Mouse (Mus musculus): Measurements from ENCODE around the gene Fbxl7.

DNA sequence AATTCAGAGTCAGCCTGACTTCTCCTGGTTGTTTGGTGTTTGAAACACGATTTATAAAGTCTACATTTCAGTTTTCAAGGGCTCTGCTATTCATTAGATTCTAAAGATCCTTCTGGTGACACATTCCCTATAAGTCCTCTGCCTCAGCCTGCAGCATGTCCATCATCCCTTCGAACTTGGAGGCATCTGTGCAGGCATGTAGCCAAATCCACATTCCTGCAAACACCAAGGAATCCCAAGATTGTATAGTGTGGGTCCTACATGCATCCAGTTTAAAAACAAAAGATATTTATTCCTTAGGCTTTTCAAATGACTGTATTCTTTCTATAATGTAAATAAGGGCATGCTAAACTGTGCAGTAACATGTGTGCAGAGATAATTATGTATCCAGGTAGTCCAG is 190.4 kb downstream of the Fbxl7 start:
- TF ChIP-seq CTCF (IDR thresholded peaks at IDR 0.05; ENCODE audit: low read depth, low read length) (no peak), TAL1 (conservative IDR thresholded peaks at IDR 0.05; ENCODE audit: low read depth, low read length) (no peak)

Measured in G1E (cell line).